ENCODE assay signal across 23 mouse cellular contexts in the genomic region with DNA sequence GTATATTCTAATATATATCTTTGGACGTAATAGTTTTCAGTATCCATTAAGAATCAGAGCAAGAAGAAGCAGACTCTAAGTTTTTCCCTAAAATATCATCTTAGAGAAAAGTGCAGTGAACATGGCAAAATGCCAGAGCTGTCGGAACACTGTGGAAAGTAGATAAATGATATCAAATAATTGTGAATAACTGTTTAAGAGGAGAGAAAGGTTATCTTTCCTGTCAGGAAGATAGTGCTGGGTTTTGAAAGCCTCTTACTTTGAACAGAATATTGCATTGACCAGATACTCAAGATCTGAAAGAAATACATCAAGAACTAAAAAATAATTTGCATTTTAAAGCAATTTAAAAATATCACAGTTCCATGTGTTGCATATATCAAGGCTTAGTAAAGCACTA.
DNase-seq lines count a peak whose midpoint lies in the region; ATAC-seq and TF ChIP-seq lines count a peak whose summit lies in the region.
"Had no signal": no experiment of that assay in that cellular context is flagged by ENCODE, and none has a peak within 500 bp of the region (broad histone marks: within the 10 kb centered on the region; RNA-seq: fewer than 3 reads in every experiment).

No protein-coding gene starts in this region.

- no peak for TF ChIP-seq POLR2A in brain, embryonic 14.5 days (IDR thresholded peaks at IDR 0.05; ENCODE audit: borderline replicate concordance, extremely low read depth, insufficient read depth, insufficient read length, poor library complexity, severe bottlenecking)

- H3K9ac ChIP-seq in hindbrain, postnatal 0 days (replicated peaks; ENCODE audit: low read length), result no peak overlapping the region
- H3K9ac ChIP-seq in hindbrain, embryonic 13.5 days, result no peak overlapping the region
- H3K9ac ChIP-seq in midbrain, embryonic 14.5 days (replicated peaks; ENCODE audit: low read length), result no peak overlapping the region
- no peak overlapping the region for H3K9ac ChIP-seq in midbrain, postnatal 0 days (replicated peaks; ENCODE audit: low read length, poor library complexity, severe bottlenecking)
- H3K9ac ChIP-seq: forebrain, embryonic 13.5 days; heart, embryonic 12.5 days; heart, embryonic 15.5 days; hindbrain, embryonic 14.5 days had no signal

- ATAC-seq in hindbrain, postnatal 0 days, result no peak
- no peak for ATAC-seq in hindbrain, embryonic 13.5 days (ENCODE audit: low FRiP score)
- no peak for ATAC-seq in midbrain, embryonic 14.5 days (ENCODE audit: low FRiP score, low TSS enrichment)
- ATAC-seq in midbrain, postnatal 0 days (ENCODE audit: low FRiP score), result no peak
- ATAC-seq: activated CD4-positive, CD25-positive, alpha-beta regulatory T cell, adult 4 months; CD4-positive, CD25-positive, alpha-beta regulatory T cell, adult 4 months; forebrain, embryonic 13.5 days had no signal

- WGBS in hindbrain, postnatal 0 days, result 78% methylated on average over 2 of the region's 2 CpGs
- 89% methylated on average over 2 of the region's 2 CpGs for WGBS in hindbrain, embryonic 13.5 days
- 85% methylated on average over 2 of the region's 2 CpGs for WGBS in midbrain, embryonic 14.5 days
- WGBS in midbrain, postnatal 0 days, result 60% methylated on average over 2 of the region's 2 CpGs

- no peaks in the 10 kb centered on the region for H3K9me3 ChIP-seq in hindbrain, postnatal 0 days (ENCODE audit: low read length)
- H3K9me3 ChIP-seq in hindbrain, embryonic 13.5 days, result no peaks in the 10 kb centered on the region
- no peaks in the 10 kb centered on the region for H3K9me3 ChIP-seq in midbrain, embryonic 14.5 days (ENCODE audit: control insufficient read depth, low read length)
- no peaks in the 10 kb centered on the region for H3K9me3 ChIP-seq in midbrain, postnatal 0 days (ENCODE audit: low read length)
- H3K9me3 ChIP-seq: forebrain, embryonic 10.5 days; forebrain, embryonic 13.5 days; heart, embryonic 12.5 days; heart, embryonic 15.5 days; hindbrain, embryonic 10.5 days had no signal

- no peaks in the 10 kb centered on the region for H3K27me3 ChIP-seq in hindbrain, postnatal 0 days (ENCODE audit: insufficient read depth, low read length)
- no peaks in the 10 kb centered on the region for H3K27me3 ChIP-seq in hindbrain, embryonic 13.5 days
- no peaks in the 10 kb centered on the region for H3K27me3 ChIP-seq in midbrain, embryonic 14.5 days (ENCODE audit: control insufficient read depth, insufficient read depth, low read length)
- H3K27me3 ChIP-seq in midbrain, postnatal 0 days (ENCODE audit: insufficient read depth, low read length), result no peaks in the 10 kb centered on the region
- H3K27me3 ChIP-seq: forebrain, embryonic 13.5 days; heart, embryonic 12.5 days; heart, embryonic 15.5 days had no signal

- no peak for TF ChIP-seq CTCF in hindbrain, postnatal 0 days (IDR thresholded peaks at IDR 0.05; ENCODE audit: low read depth)
- no peak for TF ChIP-seq CTCF in midbrain, postnatal 0 days (IDR thresholded peaks at IDR 0.05)
- TF ChIP-seq CTCF in brain, embryonic 14.5 days (IDR thresholded peaks at IDR 0.05; ENCODE audit: borderline replicate concordance, extremely low read depth, insufficient read depth, insufficient read length), result no peak

- no peak overlapping the region for H3K4me2 ChIP-seq in hindbrain, postnatal 0 days (ENCODE audit: low read depth, low read length)
- no peak overlapping the region for H3K4me2 ChIP-seq in hindbrain, embryonic 13.5 days
- H3K4me2 ChIP-seq in midbrain, embryonic 14.5 days (ENCODE audit: low read length), result no peak overlapping the region
- no peak overlapping the region for H3K4me2 ChIP-seq in midbrain, postnatal 0 days (ENCODE audit: low read depth, low read length, poor library complexity, severe bottlenecking)
- H3K4me2 ChIP-seq: forebrain, embryonic 13.5 days; heart, embryonic 12.5 days; heart, embryonic 15.5 days; hindbrain, embryonic 14.5 days had no signal

- H3K36me3 ChIP-seq in hindbrain, postnatal 0 days (ENCODE audit: insufficient read depth, low read length), result no peaks in the 10 kb centered on the region
- no peaks in the 10 kb centered on the region for H3K36me3 ChIP-seq in hindbrain, embryonic 13.5 days
- H3K36me3 ChIP-seq in midbrain, embryonic 14.5 days (ENCODE audit: control insufficient read depth, insufficient read depth, low read length), result no peaks in the 10 kb centered on the region
- H3K36me3 ChIP-seq in midbrain, postnatal 0 days (ENCODE audit: insufficient read depth, low read length), result no peaks in the 10 kb centered on the region
- H3K36me3 ChIP-seq: forebrain, embryonic 10.5 days; heart, embryonic 12.5 days; heart, embryonic 15.5 days; hindbrain, embryonic 10.5 days had no signal

- no peaks in the 10 kb centered on the region for H3K4me1 ChIP-seq in hindbrain, postnatal 0 days (ENCODE audit: insufficient read depth, low read length)
- no peaks in the 10 kb centered on the region for H3K4me1 ChIP-seq in hindbrain, embryonic 13.5 days (replicated peaks)
- no peaks in the 10 kb centered on the region for H3K4me1 ChIP-seq in midbrain, embryonic 14.5 days (ENCODE audit: control insufficient read depth, insufficient read depth, low read length)
- H3K4me1 ChIP-seq in midbrain, postnatal 0 days (ENCODE audit: insufficient read depth, low read length), result no peaks in the 10 kb centered on the region
- H3K4me1 ChIP-seq: forebrain, embryonic 10.5 days; forebrain, embryonic 13.5 days; heart, embryonic 12.5 days; heart, embryonic 15.5 days; hindbrain, embryonic 10.5 days had no signal

- no peak overlapping the region for H3K4me3 ChIP-seq in hindbrain, postnatal 0 days (ENCODE audit: low read length)
- H3K4me3 ChIP-seq in hindbrain, embryonic 13.5 days, result no peak overlapping the region
- no peak overlapping the region for H3K4me3 ChIP-seq in midbrain, embryonic 14.5 days (replicated peaks; ENCODE audit: low read depth, low read length)
- no peak overlapping the region for H3K4me3 ChIP-seq in midbrain, postnatal 0 days (ENCODE audit: low read depth, low read length)
- H3K4me3 ChIP-seq: forebrain, embryonic 10.5 days; forebrain, embryonic 13.5 days; heart, embryonic 12.5 days; heart, embryonic 15.5 days; hindbrain, embryonic 10.5 days had no signal

- H3K27ac ChIP-seq in hindbrain, postnatal 0 days, result no peak overlapping the region
- no peak overlapping the region for H3K27ac ChIP-seq in hindbrain, embryonic 13.5 days
- H3K27ac ChIP-seq in midbrain, embryonic 14.5 days (replicated peaks; ENCODE audit: low read depth, low read length), result no peak overlapping the region
- H3K27ac ChIP-seq in midbrain, postnatal 0 days (ENCODE audit: low read depth, low read length), result no peak overlapping the region
- H3K27ac ChIP-seq: forebrain, embryonic 10.5 days; forebrain, embryonic 13.5 days; heart, embryonic 15.5 days; hindbrain, embryonic 10.5 days; hindbrain, embryonic 14.5 days had no signal

- peak; percentile 4 for DNase-seq in hindbrain, postnatal 0 days (ENCODE audit: low spot score)
- DNase-seq in midbrain, embryonic 14.5 days, result peak; percentile 8
- no peak for DNase-seq in midbrain, postnatal 0 days (ENCODE audit: low spot score)
- peak; percentile 9 for DNase-seq in brain, embryonic 14.5 days (ENCODE audit: low read depth)
- DNase-seq in thymus, postnatal 4 days, result no peak
- DNase-seq: adrenal gland, adult 8-10 months; adrenal gland, postnatal 25 days; cerebellum, adult 11 months; cerebellum, adult 2 months; cerebellum, adult 9-11 months; gastrocnemius, postnatal 25 days; heart, adult 18-20 months; heart, postnatal 10 days; heart, postnatal 36 days had no signal

Comparison
In these comparisons a context has a peak if more than half of its experiments do, and no peak if none do; other contexts are left out.
1. DNase-seq: peak in hindbrain, postnatal 0 days (single experiment), midbrain, embryonic 14.5 days (single experiment) and brain, embryonic 14.5 days (single experiment); none in midbrain, postnatal 0 days (single experiment) and thymus, postnatal 4 days (single experiment).